Mouse (Mus musculus): ENCODE results near the gene Olfr1496. TPM values are rescaled to one million over a fixed set of nuclear protein-coding genes. Genes with fewer than 3 reads are reported as not detected.

The Olfr1496 gene
- polyA plus RNA-seq (2012; rRNA removed): not detected in 2 replicates

DNA sequence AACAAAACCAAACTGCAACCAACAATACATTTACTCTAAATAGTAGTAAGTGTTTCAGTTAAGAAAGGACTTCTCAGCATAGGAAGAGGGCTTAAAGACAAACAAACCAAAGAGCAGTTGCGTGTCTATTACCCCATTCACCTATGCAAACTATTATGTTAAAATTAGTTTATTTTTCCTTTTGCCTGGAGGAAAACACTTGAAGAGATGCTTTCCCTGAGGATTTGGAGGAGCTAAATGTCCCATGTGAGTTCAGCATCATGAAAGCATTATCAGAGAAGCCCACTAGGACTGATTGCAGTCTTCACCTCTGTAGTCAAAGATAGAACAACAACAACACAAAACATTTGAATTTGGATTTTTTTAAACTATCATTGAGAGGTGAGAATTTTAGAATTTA lies at the start of gene Olfr1496:
Olfr1496 (plus strand) TSS at position 301 of the 400 bp plus-strand sequence.

DNA sequence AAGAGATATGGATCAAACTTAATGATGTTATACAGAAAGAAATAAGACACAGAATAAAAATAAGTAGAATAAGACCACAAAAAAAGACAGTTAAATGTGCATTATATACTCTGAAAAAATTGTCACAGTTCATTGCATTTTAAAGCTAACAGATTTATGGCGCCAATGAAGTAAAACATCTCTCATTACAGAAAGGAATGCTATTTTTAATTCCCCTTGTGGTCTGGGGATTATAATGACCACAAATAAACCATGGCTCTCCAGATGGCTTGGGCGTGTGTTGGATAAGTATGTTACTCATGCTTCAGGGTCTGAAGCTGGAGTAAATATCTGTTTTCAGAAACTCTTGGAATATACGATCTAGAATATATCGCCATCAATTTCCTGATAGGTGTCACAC lies 38.2 kb upstream of the Olfr1496 start, which contains the start of gene Olfr1494:
Olfr1494 (plus strand) TSS at position 301 of the 400 bp plus-strand sequence.

DNA sequence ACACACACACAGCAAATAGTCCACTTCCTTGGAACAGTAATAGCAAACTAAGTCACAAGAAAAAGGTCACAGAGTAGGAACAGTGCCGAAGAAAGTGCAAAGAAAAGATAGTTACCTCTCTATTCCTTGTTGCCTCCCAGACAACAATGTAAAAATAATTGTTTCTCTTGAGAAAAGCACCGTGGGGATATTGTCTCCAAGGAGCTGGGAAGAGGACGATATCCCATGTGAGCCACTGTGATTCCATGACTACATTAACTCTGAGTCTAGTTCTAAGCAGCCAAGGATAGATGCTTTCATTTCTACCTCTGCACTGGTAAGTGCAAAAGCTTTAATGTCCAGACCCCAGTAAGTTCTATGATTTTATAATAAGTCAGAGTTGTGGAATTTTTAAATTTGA lies 13.4 kb upstream of the Olfr1496 start, which contains the start of gene Olfr1495:
Olfr1495 (plus strand) TSS at position 301 of the 400 bp plus-strand sequence.

DNA sequence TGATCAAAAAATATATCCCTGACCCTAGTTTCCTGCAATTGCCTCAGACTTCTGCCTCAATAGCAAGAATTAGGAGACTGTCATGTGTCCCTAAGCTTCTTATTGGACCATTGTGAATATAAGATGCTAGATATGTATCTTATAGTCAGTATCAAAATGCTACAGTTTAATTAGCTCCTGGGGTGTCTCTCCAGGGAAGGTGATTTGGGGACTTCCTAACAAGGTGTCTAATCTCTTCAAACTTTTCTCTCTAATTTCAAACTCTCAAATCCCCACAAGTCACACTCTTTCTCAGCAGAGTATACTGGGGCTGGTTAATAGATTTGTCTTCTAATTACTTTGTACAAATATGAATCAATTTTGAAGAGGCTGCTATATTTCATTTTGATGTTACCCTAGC lies 20.4 kb downstream of the Olfr1496 start, which contains the start of gene Olfr1497:
Olfr1497 (minus strand) TSS at position 101 of the 400 bp plus-strand sequence.

DNA sequence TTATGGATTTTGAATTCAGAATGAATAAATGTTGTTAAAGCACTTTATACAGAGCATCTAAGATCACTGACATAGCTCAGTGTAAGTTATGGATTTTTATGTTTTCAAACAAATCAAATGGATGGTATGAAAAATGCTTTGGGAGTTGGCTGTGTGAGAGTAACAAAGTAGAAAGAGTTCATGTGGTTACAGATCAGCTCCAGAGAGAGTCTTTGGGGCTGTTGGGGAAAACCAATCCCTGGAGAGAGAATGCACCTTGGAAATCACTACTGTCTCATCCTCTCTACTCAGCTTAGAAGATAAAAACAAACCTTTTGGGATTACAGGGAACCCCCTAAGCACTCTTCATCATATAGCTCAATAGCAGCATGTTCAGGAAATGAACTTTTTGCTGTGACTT lies 41.7 kb downstream of the Olfr1496 start, which contains the start of gene Olfr1499:
Olfr1499 (minus strand) TSS at position 101 of the 400 bp plus-strand sequence.

GRCm38 (mm10) chr19:13830388-13830787 lies 52.7 kb downstream of the Olfr1496 start, which contains the start of gene Olfr1500:
Gene Olfr1500, minus strand, starts transcription at chr19:13830488.

Other genes starting within 250 kb of the Olfr1496 start
- gene Olfr1480, start 250.0 kb upstream of the Olfr1496 start, polyA plus RNA-seq (2012; rRNA removed): not detected in 2 replicates
- not detected in 2 replicates for gene Olfr1484, start 194.4 kb upstream of the Olfr1496 start, polyA plus RNA-seq (2012; rRNA removed)
- not detected in 2 replicates for gene Olfr1487, start 160.5 kb upstream of the Olfr1496 start, polyA plus RNA-seq (2012; rRNA removed)
- not detected in 2 replicates for gene Olfr1489, start 146.3 kb upstream of the Olfr1496 start, polyA plus RNA-seq (2012; rRNA removed)
- gene Olfr1490, start 126.8 kb upstream of the Olfr1496 start, polyA plus RNA-seq (2012; rRNA removed): not detected in 2 replicates
- not detected in 2 replicates for gene Olfr1491, start 80.6 kb upstream of the Olfr1496 start, polyA plus RNA-seq (2012; rRNA removed)
- gene Olfr1493-ps1, start 54.6 kb upstream of the Olfr1496 start, polyA plus RNA-seq (2012; rRNA removed): not detected in 2 replicates
- gene Olfr1494, start 38.1 kb upstream of the Olfr1496 start, polyA plus RNA-seq (2012; rRNA removed): not detected in 2 replicates
- not detected in 2 replicates for gene Olfr1495, start 13.3 kb upstream of the Olfr1496 start, polyA plus RNA-seq (2012; rRNA removed)
- gene Olfr1497, start 20.3 kb downstream of the Olfr1496 start, polyA plus RNA-seq (2012; rRNA removed): not detected in 2 replicates
- gene Olfr1499, start 41.6 kb downstream of the Olfr1496 start, polyA plus RNA-seq (2012; rRNA removed): not detected in 2 replicates
- gene Olfr1500, start 52.6 kb downstream of the Olfr1496 start, polyA plus RNA-seq (2012; rRNA removed): not detected in 2 replicates
- gene Olfr1501, start 72.8 kb downstream of the Olfr1496 start, polyA plus RNA-seq (2012; rRNA removed): not detected in 2 replicates
- not detected in 2 replicates for gene Olfr1502, start 83.9 kb downstream of the Olfr1496 start, polyA plus RNA-seq (2012; rRNA removed)
- not detected in 2 replicates for gene Olfr1504, start 120.0 kb downstream of the Olfr1496 start, polyA plus RNA-seq (2012; rRNA removed)
- gene Olfr1505, start 135.7 kb downstream of the Olfr1496 start, polyA plus RNA-seq (2012; rRNA removed): not detected in 2 replicates

Data from central nervous system, embryonic 18 days (tissue).